Mouse (Mus musculus) heart, embryonic 16.5 days (tissue): ENCODE measurements around the gene Fktn. TPM values are rescaled to one million over a fixed set of nuclear protein-coding genes. Genes with fewer than 3 reads are reported as not detected.

Experiments used
- ATAC-seq: fragments of 200-750 bp; cut with Nextera tagmentation; replicated peaks from 2 replicates; pipeline ENCODE4 v1.8.0; 2017; ENCODE audit warnings: moderate number of reproducible peaks; ENCODE audit not compliant: insufficient read depth, low FRiP score; ENCODE audit errors: extremely low read depth
- H3K27ac ChIP-seq: fragments of 300-500 bp; sonication (generic); 2 replicates; pipeline ENCODE4 v1.5.1; 2014; ENCODE audit warnings: mild to moderate bottlenecking, low read length, control low read depth, moderate library complexity
- H3K27me3 ChIP-seq: fragments of 300-500 bp; sonication (generic); 2 replicates; pipeline ENCODE4 v1.6.1; 2014; ENCODE audit warnings: low read length, mixed read lengths; ENCODE audit not compliant: control insufficient read depth, insufficient read depth
- H3K36me3 ChIP-seq: fragments of 300-500 bp; sonication (generic); 2 replicates; pipeline ENCODE4 v1.6.1; 2014; ENCODE audit not compliant: control insufficient read depth, insufficient read depth
- H3K4me1 ChIP-seq: fragments of 300-500 bp; sonication (generic); 2 replicates; pipeline ENCODE4 v1.6.1; 2014; ENCODE audit warnings: low read length, mixed read lengths; ENCODE audit not compliant: control insufficient read depth, insufficient read depth
- H3K4me2 ChIP-seq: fragments of 300-500 bp; sonication (generic); 2 replicates; pipeline ENCODE4 v1.6.1; 2014; ENCODE audit warnings: low read depth, mild to moderate bottlenecking, control low read depth, low read length
- H3K4me3 ChIP-seq: fragments of 300-500 bp; sonication (generic); 2 replicates; pipeline ENCODE4 v1.5.1; 2014; ENCODE audit warnings: mild to moderate bottlenecking, control low read depth, low read length
- H3K9ac ChIP-seq: fragments of 300-500 bp; sonication (generic); 2 replicates; pipeline ENCODE4 v1.6.1; 2014; ENCODE audit warnings: low read length, control low read depth
- H3K9me3 ChIP-seq: fragments of 300-500 bp; sonication (generic); replicated peaks from 2 replicates; pipeline ENCODE4 v1.6.1; 2016; ENCODE audit warnings: low read length; ENCODE audit not compliant: control insufficient read depth
- WGBS: fragments of 180-500 bp; shearing (Covaris S2); extraction: QIAGEN DNeasy Blood & Tissue Kit; methylation state at CpG from one replicate; pipeline ENCODE4 v1.1.7; 2014; 5-methylcytosine and 5-hydroxymethylcytosine counted together
- polyA plus RNA-seq: library from polyadenylated mRNA; unstranded; fragments of >200 nt; fragmentation: Nextera tagmentation; extraction: Ambion mirVana; gene quantifications from 2 replicates; pipeline ENCODE4 v1.2.1, GENCODE M21; 2015

The Fktn gene
- polyA plus RNA-seq, 1 experiment from 2014 or later, result 18.7 TPM

DNA sequence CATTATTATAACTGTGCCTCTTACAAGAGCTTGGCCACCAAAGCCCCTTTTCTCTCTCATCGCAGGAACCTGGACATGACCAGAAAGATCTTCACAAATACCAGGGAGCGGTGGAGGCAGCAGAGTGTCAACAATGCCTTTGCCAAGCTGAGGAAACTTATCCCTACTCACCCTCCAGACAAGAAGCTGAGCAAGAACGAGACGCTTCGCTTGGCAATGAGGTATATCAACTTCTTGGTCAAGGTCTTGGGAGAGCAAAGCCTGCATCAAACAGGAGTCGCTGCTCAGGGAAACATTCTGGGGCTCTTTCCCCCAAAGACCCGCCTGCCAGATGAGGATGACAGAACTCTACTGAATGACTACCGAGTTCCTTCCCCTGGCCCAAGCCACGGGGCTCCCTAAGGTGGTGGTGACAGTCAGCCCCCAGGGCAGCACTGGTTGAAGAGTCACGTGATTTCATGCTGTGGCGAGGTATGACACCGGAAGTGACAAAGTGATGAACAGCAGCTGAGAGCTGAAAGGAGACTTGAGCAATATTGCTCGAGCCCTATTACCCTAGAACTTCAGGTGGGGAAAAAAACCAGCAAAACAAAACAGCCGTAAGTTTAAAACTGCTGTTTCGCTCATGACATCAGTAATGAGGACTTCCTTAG, 72.1 kb downstream of the Fktn start:
- Histone ChIP-seq H3K27ac (no peak overlapping the region), H3K27me3 (no peaks in the 10 kb centered on the region), H3K4me1 (no peaks in the 10 kb centered on the region), H3K4me2 (no peak overlapping the region), H3K9ac (no peak overlapping the region), H3K36me3 (no peaks in the 10 kb centered on the region), H3K4me3 (no peak overlapping the region), H3K9me3 (no peaks in the 10 kb centered on the region)
- no peak for ATAC-seq
- WGBS, result 65% methylated on average over 15 of the region's 15 CpGs

DNA sequence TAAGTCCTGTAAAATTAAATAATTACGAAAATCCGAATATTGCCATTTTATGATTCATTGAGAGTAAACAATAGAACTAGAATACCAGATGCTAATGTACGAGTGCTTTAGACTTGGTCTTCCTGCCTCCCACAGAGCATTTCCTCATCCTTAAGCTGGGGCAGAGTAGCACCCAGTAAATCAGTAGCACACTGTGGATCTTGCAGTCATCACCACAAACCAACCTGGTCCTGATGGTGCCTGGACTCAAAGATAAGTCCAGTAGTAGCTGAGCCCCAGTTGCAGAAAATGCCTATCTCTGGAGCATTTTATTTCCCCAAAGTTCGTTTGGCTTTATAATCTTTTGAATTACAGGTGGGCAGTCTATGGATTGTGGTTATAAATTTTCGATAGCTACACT, 73.1 kb downstream of the Fktn start:
- H3K4me1 ChIP-seq, result no peaks in the 10 kb centered on the region
- ATAC-seq, result no peak
- H3K9me3 ChIP-seq, result no peaks in the 10 kb centered on the region
- no peak overlapping the region for H3K9ac ChIP-seq
- no peak overlapping the region for H3K27ac ChIP-seq
- WGBS, result 67% methylated on average over 5 of the region's 5 CpGs
- no peak overlapping the region for H3K4me3 ChIP-seq
- no peaks in the 10 kb centered on the region for H3K27me3 ChIP-seq
- no peaks in the 10 kb centered on the region for H3K36me3 ChIP-seq
- H3K4me2 ChIP-seq, result no peak overlapping the region

DNA sequence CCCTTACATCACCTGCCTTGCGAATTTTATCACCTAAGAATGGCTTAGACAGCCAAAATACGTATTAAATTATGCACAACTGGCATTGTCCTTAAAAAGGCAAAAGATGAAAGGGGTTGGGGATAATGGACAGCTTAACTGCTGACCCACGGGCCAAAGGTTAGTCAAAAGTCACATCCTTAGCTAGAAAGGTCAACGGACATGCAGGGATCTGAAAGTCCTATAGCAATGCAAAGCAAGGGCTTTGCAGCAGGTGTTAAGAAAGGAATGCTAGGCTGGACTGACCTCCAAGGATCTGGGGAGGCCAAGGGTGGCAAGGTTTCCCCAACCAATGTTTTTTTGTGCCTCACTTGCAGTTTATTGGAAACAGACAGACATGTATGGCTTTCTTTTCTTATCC, 75.5 kb downstream of the Fktn start:
- Histone ChIP-seq H3K27me3 (no peaks in the 10 kb centered on the region), H3K4me3 (no peak overlapping the region), H3K36me3 (no peaks in the 10 kb centered on the region), H3K9me3 (no peaks in the 10 kb centered on the region), H3K9ac (no peak overlapping the region), H3K4me2 (no peak overlapping the region), H3K4me1 (no peaks in the 10 kb centered on the region), H3K27ac (no peak overlapping the region)
- no peak for ATAC-seq
- 47% methylated on average over 4 of the region's 4 CpGs for WGBS

DNA sequence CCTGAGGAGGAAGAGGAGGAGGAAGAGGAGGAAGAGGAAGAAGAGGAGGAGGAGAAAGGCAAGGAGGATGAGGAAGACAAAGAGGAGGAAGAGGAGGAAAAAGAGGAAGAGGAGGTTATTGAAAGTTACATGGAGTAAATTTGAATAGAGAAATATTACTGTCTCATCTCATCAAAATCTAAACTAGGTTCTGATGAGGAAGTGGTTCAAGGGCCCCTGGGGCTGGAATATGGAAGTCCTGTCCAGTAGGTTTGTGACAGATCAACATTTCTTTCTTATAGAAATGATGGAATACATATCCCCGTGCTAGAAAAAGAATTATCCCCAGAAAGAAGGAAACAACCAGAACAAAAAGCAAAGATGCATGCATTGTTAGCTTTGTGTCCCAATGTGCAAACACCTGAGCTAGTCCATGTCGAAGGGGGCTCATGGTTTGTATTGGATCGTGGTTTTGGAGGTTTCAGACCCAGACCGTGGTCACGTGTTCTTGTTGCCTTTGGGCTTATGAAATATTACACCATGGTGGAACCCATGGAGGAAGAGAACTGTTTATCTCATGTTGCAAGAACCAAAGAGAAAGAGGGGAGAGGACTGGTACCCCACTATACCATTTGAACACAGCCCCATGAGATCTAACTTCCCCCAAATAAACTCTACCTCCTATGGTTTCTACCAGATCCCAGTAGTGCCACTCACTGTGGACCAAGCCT, 80.6 kb downstream of the Fktn start:
- WGBS, result 86% methylated on average over 5 of the region's 5 CpGs
- Histone ChIP-seq H3K27ac (no peak overlapping the region), H3K4me3 (no peak overlapping the region), H3K4me1 (peaks cover 14% of the 10 kb centered on the region), H3K9ac (no peak overlapping the region), H3K27me3 (no peaks in the 10 kb centered on the region), H3K36me3 (no peaks in the 10 kb centered on the region), H3K4me2 (no peak overlapping the region), H3K9me3 (no peaks in the 10 kb centered on the region)
- no peak for ATAC-seq

DNA sequence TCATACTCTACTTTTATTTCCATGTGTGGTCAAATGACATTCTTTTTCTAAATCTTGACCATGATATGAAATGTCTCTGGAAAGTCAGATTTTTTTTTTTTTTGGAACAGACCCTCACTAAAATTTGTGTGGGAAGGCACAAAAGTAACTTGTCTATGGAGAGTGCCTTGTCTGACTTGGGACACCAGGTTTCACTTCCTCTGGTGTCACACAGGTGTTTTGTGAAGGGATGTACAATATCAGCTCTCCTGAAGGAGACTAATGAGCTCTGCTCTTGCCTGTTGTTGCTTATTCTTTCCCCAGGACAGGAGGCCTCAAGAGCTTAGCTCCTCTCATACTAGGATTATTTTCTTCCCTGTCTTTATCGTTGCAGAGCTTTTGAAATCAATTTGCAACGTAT, 81.3 kb downstream of the Fktn start:
- Histone ChIP-seq H3K4me1 (peaks cover 20% of the 10 kb centered on the region), H3K36me3 (no peaks in the 10 kb centered on the region), H3K4me2 (no peak overlapping the region), H3K27ac (no peak overlapping the region), H3K27me3 (no peaks in the 10 kb centered on the region), H3K9me3 (no peaks in the 10 kb centered on the region), H3K9ac (no peak overlapping the region), H3K4me3 (no peak overlapping the region)
- no peak for ATAC-seq
- 60% methylated on average over 2 of the region's 2 CpGs for WGBS

DNA sequence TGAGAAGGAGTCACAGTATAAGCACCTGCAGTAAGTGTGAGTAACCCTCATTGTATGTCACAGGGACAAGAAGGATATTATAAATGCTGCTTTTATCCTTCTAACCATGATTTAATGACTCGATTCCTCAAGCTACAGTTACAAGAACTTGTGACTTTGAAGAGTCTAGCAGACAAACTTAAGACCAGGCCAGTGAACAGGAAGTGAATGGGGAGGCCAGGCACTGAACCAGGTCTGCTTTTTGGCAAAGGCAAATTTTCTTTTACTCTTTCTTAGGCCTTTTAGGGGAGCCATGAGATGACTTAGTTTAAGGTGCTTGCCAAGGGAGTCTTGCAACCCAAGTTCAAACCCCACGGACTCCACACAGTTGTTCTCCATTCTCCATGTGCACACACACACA, 81.9 kb downstream of the Fktn start:
- H3K27me3 ChIP-seq, result no peaks in the 10 kb centered on the region
- WGBS, result 87% methylated on average over 2 of the region's 2 CpGs
- H3K4me2 ChIP-seq, result no peak overlapping the region
- H3K9me3 ChIP-seq, result no peaks in the 10 kb centered on the region
- H3K36me3 ChIP-seq, result no peaks in the 10 kb centered on the region
- no peak overlapping the region for H3K4me3 ChIP-seq
- peaks cover 24% of the 10 kb centered on the region for H3K4me1 ChIP-seq
- no peak overlapping the region for H3K9ac ChIP-seq
- no peak overlapping the region for H3K27ac ChIP-seq
- no peak for ATAC-seq

DNA sequence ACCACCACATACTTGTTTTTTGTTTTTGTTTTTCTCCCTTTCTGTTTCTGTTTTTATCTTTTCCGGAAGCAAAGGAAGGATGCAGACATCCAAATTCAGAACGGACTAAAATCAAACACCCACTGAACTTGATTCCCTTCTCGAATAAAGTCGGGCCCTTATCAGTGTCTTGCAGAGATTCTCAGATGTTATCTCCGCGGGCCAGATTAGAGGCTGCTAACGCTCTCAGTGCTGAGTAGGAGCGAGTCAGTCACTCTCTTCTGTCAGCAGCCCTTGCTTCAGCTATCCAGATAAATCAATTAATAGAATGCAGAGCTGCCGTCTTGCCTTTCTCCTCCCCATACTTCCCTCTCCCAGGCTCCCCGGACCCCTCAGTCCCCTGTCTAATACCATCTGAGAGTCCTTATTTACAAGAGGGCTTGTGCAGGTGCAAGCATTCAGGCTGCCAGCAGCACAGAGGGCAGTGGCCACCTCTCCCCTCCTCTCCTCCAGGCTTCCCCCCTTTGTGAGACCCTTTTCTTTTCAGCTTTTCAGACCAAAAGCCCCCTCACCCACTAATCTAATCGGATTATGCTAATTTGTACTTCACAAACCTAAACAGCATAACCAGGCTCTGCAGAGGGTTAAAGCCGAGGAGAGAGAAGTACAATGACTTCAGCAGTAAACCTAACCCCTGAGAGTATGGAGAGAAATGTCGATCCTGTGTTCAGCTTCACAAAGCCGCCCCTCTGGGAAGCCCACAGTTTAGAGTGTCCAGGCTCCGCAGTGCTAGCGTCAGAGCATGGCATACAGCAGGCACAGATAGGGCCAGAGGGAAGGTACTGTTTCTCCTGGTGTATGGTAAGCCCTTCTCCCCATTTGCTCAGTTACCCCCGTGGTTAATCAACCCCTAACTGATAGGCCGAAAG, 83.3 kb downstream of the Fktn start:
- H3K4me3 ChIP-seq, result peak overlapping the region; percentile 4; the same call in 1 of the 2 replicates
- 20% methylated on average over 18 of the region's 18 CpGs for WGBS
- no peak overlapping the region for H3K27ac ChIP-seq
- no peak overlapping the region for H3K9ac ChIP-seq
- peak overlapping the region; percentile 38 for H3K4me2 ChIP-seq
- peaks cover 24% of the 10 kb centered on the region for H3K4me1 ChIP-seq
- ATAC-seq, result no peak
- no peaks in the 10 kb centered on the region for H3K27me3 ChIP-seq
- H3K9me3 ChIP-seq, result no peaks in the 10 kb centered on the region
- no peaks in the 10 kb centered on the region for H3K36me3 ChIP-seq

DNA sequence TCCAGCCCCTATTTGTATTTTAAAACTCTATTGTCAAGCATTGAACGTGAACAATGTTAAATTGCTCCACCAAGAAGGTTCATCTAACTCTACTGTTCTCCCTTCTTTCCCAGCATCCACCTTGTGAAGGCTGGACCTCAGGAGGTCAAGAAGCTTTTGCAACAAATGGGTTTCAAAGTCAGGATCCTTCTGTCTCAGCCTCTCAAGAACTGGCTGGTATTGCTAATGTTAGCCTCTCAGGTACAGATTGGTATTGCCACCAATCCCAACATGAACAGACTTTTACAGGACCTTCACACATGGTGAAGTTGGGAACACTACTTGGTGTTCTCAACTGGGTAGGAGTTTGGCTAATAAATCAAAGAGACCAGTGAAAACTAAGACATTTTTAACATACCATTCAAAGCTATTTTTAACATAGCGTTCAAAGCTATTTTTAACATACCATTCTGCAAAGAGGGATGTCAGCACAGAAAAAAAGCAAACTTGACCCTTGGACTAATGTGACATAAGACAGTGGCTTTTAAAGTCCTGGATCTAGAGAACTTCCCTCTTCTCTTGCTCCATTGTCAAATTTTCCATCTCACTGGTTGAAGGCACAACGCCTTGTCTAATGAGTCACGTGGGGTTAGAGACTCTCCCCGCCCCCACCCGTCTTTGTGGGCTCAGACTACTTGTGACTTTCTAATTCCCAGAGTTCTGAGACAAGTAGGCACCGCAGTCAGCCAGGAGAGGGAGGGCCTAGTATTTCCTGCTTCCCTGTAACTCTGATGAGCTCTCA, 85.3 kb downstream of the Fktn start:
- no peak overlapping the region for H3K4me2 ChIP-seq
- H3K4me3 ChIP-seq, result no peak overlapping the region
- H3K36me3 ChIP-seq, result no peaks in the 10 kb centered on the region
- H3K27ac ChIP-seq, result peak overlapping the region; percentile 52
- H3K27me3 ChIP-seq, result no peaks in the 10 kb centered on the region
- peak; percentile 23 for ATAC-seq
- H3K9me3 ChIP-seq, result no peaks in the 10 kb centered on the region
- WGBS, result 24% methylated on average over 7 of the region's 7 CpGs
- H3K4me1 ChIP-seq, result peaks cover 24% of the 10 kb centered on the region
- no peak overlapping the region for H3K9ac ChIP-seq
